Mouse (Mus musculus) midbrain, embryonic 16.5 days (tissue): Measurements from ENCODE around the gene Pitpnb. TPM values are rescaled to one million over a fixed set of nuclear protein-coding genes. Genes with fewer than 3 reads are reported as not detected.

Experiments used
- ATAC-seq: fragments of 200-750 bp; cut with Nextera tagmentation; 2 replicates; pipeline ENCODE4 v1.8.0; 2017; ENCODE audit warnings: moderate TSS enrichment
- H3K27ac ChIP-seq: fragments of 300-500 bp; sonication (generic); 2 replicates; pipeline ENCODE4 v1.5.1; 2014; ENCODE audit warnings: mild to moderate bottlenecking, low read length, mixed read lengths
- H3K27me3 ChIP-seq: fragments of 300-500 bp; sonication (generic); 2 replicates; pipeline ENCODE4 v1.6.1; 2014; ENCODE audit warnings: low read depth, low read length, mixed read lengths; ENCODE audit not compliant: control insufficient read depth, insufficient read depth
- H3K36me3 ChIP-seq: fragments of 300-500 bp; sonication (generic); 2 replicates; pipeline ENCODE4 v1.6.1; 2014; ENCODE audit warnings: mild to moderate bottlenecking, low read length, moderate library complexity, mixed read lengths; ENCODE audit not compliant: control insufficient read depth, insufficient read depth
- H3K4me1 ChIP-seq: fragments of 300-500 bp; sonication (generic); 2 replicates; pipeline ENCODE4 v1.6.1; 2014; ENCODE audit warnings: mild to moderate bottlenecking, low read length, mixed read lengths; ENCODE audit not compliant: control insufficient read depth, insufficient read depth
- H3K4me2 ChIP-seq: fragments of 300-500 bp; sonication (generic); 2 replicates; pipeline ENCODE4 v1.6.1; 2014; ENCODE audit warnings: mild to moderate bottlenecking, low read length, mixed read lengths
- H3K4me3 ChIP-seq: fragments of 300-500 bp; sonication (generic); 2 replicates; pipeline ENCODE4 v1.5.1; 2014; ENCODE audit warnings: low read depth, mild to moderate bottlenecking, low read length, moderate library complexity, mixed read lengths
- H3K9ac ChIP-seq: fragments of 300-500 bp; sonication (generic); 2 replicates; pipeline ENCODE4 v1.6.1; 2014; ENCODE audit warnings: low read depth, low read length, mixed read lengths
- H3K9me3 ChIP-seq: fragments of 300-500 bp; sonication (generic); replicated peaks from 2 replicates; pipeline ENCODE4 v1.6.1; 2014; ENCODE audit warnings: mild to moderate bottlenecking, low read length, mixed read lengths; ENCODE audit not compliant: control insufficient read depth, poor library complexity, severe bottlenecking
- WGBS: fragments of 180-500 bp; shearing (Covaris S2); extraction: QIAGEN DNeasy Blood & Tissue Kit; methylation state at CpG from one replicate; pipeline ENCODE4 v1.1.7; 2014; 5-methylcytosine and 5-hydroxymethylcytosine counted together
- polyA plus RNA-seq: library from polyadenylated mRNA; unstranded; fragments of >200 nt; fragmentation: Nextera tagmentation; extraction: Ambion mirVana; gene quantifications from 2 replicates; pipeline ENCODE4 v1.2.1, GENCODE M21; 2015

Pitpnb gene
- polyA plus RNA-seq, 1 experiment from 2014 or later, result 96.9 TPM

GRCm38 (mm10) chr5:111429726-111430125, 99.2 kb downstream of the Pitpnb start:
- Histone ChIP-seq H3K4me1 (peaks cover 91% of the 10 kb centered on the region), H3K9me3 (no peaks in the 10 kb centered on the region), H3K4me2 (peak overlapping the region; percentile 98), H3K27me3 (no peaks in the 10 kb centered on the region), H3K27ac (peak overlapping the region; percentile 70), H3K4me3 (peak overlapping the region; percentile 22), H3K36me3 (no peaks in the 10 kb centered on the region), H3K9ac (peak overlapping the region; percentile 60)
- no peak for ATAC-seq
- WGBS, result 17% methylated on average over 7 of the region's 7 CpGs

- Histone ChIP-seq H3K4me2 (peak overlapping the region; percentile 98), H3K9ac (peak overlapping the region; percentile 37), H3K4me3 (no peak overlapping the region), H3K27me3 (no peaks in the 10 kb centered on the region), H3K9me3 (no peaks in the 10 kb centered on the region), H3K27ac (peak overlapping the region; percentile 5; the same call in 1 of the 2 replicates), H3K4me1 (peaks cover 83% of the 10 kb centered on the region), H3K36me3 (no peaks in the 10 kb centered on the region)
- 40% methylated on average over 11 of the region's 11 CpGs for WGBS
- no peak for ATAC-seq
These were observed 100.6 kb downstream of the Pitpnb start for GRCm38 (mm10) chr5:111431007-111431730.

- WGBS, result 19% methylated on average over 5 of the region's 5 CpGs
These were observed 102.3 kb downstream of the Pitpnb start for GRCm38 (mm10) chr5:111432842-111433241.

GRCm38 (mm10) chr5:111434342-111434842, 103.8 kb downstream of the Pitpnb start:
- WGBS, result 29% methylated on average over 16 of the region's 16 CpGs
- no peaks in the 10 kb centered on the region for H3K36me3 ChIP-seq

More at GRCm38 (mm10) chr5:111432842-111433241, 102.3 kb downstream of the Pitpnb start:
- H3K4me1 ChIP-seq, result peaks cover 77% of the 10 kb centered on the region
- H3K9me3 ChIP-seq, result no peaks in the 10 kb centered on the region
- peak overlapping the region; percentile 19 for H3K27ac ChIP-seq
- H3K4me2 ChIP-seq, result peak overlapping the region; percentile 33; the same call in 1 of the 2 replicates
- H3K9ac ChIP-seq, result 0 out of 2 replicates have a peak overlapping the region, but pooled peaks have one; percentile 32
- no peaks in the 10 kb centered on the region for H3K27me3 ChIP-seq
- no peak for ATAC-seq
- no peaks in the 10 kb centered on the region for H3K36me3 ChIP-seq
- H3K4me3 ChIP-seq, result no peak overlapping the region

GRCm38 (mm10) chr5:111436260-111436659, 105.7 kb downstream of the Pitpnb start:
- H3K4me1 ChIP-seq, result peaks cover 46% of the 10 kb centered on the region
- no peaks in the 10 kb centered on the region for H3K9me3 ChIP-seq
- H3K27ac ChIP-seq, result no peak overlapping the region
- 84% methylated on average over 7 of the region's 7 CpGs for WGBS
- no peaks in the 10 kb centered on the region for H3K27me3 ChIP-seq
- ATAC-seq, result no peak
- H3K36me3 ChIP-seq, result no peaks in the 10 kb centered on the region
- no peak overlapping the region for H3K4me3 ChIP-seq
- no peak overlapping the region for H3K9ac ChIP-seq
- H3K4me2 ChIP-seq, result no peak overlapping the region

More at GRCm38 (mm10) chr5:111434342-111434842, 103.8 kb downstream of the Pitpnb start:
- peak overlapping the region; percentile 36 for H3K4me2 ChIP-seq
- no peak overlapping the region for H3K4me3 ChIP-seq
- H3K27me3 ChIP-seq, result no peaks in the 10 kb centered on the region
- H3K27ac ChIP-seq, result peak overlapping the region; percentile 40; the same call in 1 of the 2 replicates
- peak overlapping the region; percentile 22; the same call in 1 of the 2 replicates for H3K9ac ChIP-seq
- ATAC-seq, result 0 out of 2 replicates have a peak, but pooled peaks have one; percentile 26
- peaks cover 65% of the 10 kb centered on the region for H3K4me1 ChIP-seq
- no peaks in the 10 kb centered on the region for H3K9me3 ChIP-seq

- H3K36me3 ChIP-seq, result no peaks in the 10 kb centered on the region
- no peak overlapping the region for H3K27ac ChIP-seq
- H3K9ac ChIP-seq, result no peak overlapping the region
- 57% methylated on average over 7 of the region's 7 CpGs for WGBS
- H3K4me3 ChIP-seq, result no peak overlapping the region
- no peaks in the 10 kb centered on the region for H3K27me3 ChIP-seq
- ATAC-seq, result no peak
- no peak overlapping the region for H3K4me2 ChIP-seq
- peaks cover 36% of the 10 kb centered on the region for H3K4me1 ChIP-seq
- no peaks in the 10 kb centered on the region for H3K9me3 ChIP-seq
These were observed 106.6 kb downstream of the Pitpnb start for GRCm38 (mm10) chr5:111437205-111437604.

Other genes starting within 250 kb of the Pitpnb start
- gene Mn1, start 86.6 kb downstream of the Pitpnb start, polyA plus RNA-seq, result 41.6 and 50.3 TPM in 2 replicates